Mouse (Mus musculus) CD4-positive, CD25-positive, alpha-beta regulatory T cell, adult 2 months (primary cell): ENCODE results near the gene Ube2cbp.

Experiments used
- DNase-seq: peaks from one replicate; pipeline ENCODE4 v3.0.0-alpha.2; 2012; ENCODE audit warnings: low read depth, low spot score

The Ube2cbp gene

GRCm38 (mm10) chr9:86464151-86465105, at the start of gene Ube2cbp:
Ube2cbp (minus strand) TSS chr9:86464950.
- peak; percentile 91 for DNase-seq

GRCm38 (mm10) chr9:86514390-86514789, 49.6 kb upstream of the Ube2cbp start:
- no peak for DNase-seq

GRCm38 (mm10) chr9:86513733-86514132, 49.0 kb upstream of the Ube2cbp start:
- no peak for DNase-seq

- DNase-seq = no peak
Observed at GRCm38 (mm10) chr9:86507437-86507836, 42.7 kb upstream of the Ube2cbp start.

- no peak for DNase-seq
Observed at GRCm38 (mm10) chr9:86499083-86499482, 34.3 kb upstream of the Ube2cbp start.

GRCm38 (mm10) chr9:86496261-86496660, 31.5 kb upstream of the Ube2cbp start:
- no peak for DNase-seq

- DNase-seq = no peak
Observed at GRCm38 (mm10) chr9:86491740-86492139, 27.0 kb upstream of the Ube2cbp start.

GRCm38 (mm10) chr9:86482236-86482635, 17.5 kb upstream of the Ube2cbp start:
- DNase-seq = no peak

- no peak for DNase-seq
Observed at GRCm38 (mm10) chr9:86478414-86479093, 13.8 kb upstream of the Ube2cbp start.

GRCm38 (mm10) chr9:86476763-86477162, 12.0 kb upstream of the Ube2cbp start:
- no peak for DNase-seq

GRCm38 (mm10) chr9:86475956-86476355, 11.2 kb upstream of the Ube2cbp start:
- DNase-seq = no peak

GRCm38 (mm10) chr9:86466990-86467870, 2.5 kb upstream of the Ube2cbp start, which contains the start of gene Dop1a:
Dop1a (plus strand) TSS chr9:86467154.
- DNase-seq = peak; percentile 98

- DNase-seq = no peak
Observed at GRCm38 (mm10) chr9:86453626-86454025, 11.1 kb downstream of the Ube2cbp start.

GRCm38 (mm10) chr9:86451617-86452016, 13.1 kb downstream of the Ube2cbp start:
- DNase-seq = peak; percentile 79

GRCm38 (mm10) chr9:86451094-86451493, 13.7 kb downstream of the Ube2cbp start:
- DNase-seq = no peak

- DNase-seq = peak; percentile 82
Observed at GRCm38 (mm10) chr9:86449581-86449980, 15.2 kb downstream of the Ube2cbp start.

- DNase-seq = no peak
Observed at GRCm38 (mm10) chr9:86447431-86447830, 17.3 kb downstream of the Ube2cbp start.

- no peak for DNase-seq
Observed at GRCm38 (mm10) chr9:86446847-86447246, 17.9 kb downstream of the Ube2cbp start.

GRCm38 (mm10) chr9:86442248-86442647, 22.5 kb downstream of the Ube2cbp start:
- DNase-seq = no peak

GRCm38 (mm10) chr9:86438337-86439009, 26.3 kb downstream of the Ube2cbp start:
- DNase-seq = no peak

GRCm38 (mm10) chr9:86436608-86437007, 28.1 kb downstream of the Ube2cbp start:
- DNase-seq = no peak
